Mouse (Mus musculus) cerebellum, adult 8-10 months (tissue): ENCODE results near the gene Dync2li1.

Experiments used
- DNase-seq: peaks from one replicate; pipeline ENCODE4 v3.0.0; 2022

Gene Dync2li1

DNA sequence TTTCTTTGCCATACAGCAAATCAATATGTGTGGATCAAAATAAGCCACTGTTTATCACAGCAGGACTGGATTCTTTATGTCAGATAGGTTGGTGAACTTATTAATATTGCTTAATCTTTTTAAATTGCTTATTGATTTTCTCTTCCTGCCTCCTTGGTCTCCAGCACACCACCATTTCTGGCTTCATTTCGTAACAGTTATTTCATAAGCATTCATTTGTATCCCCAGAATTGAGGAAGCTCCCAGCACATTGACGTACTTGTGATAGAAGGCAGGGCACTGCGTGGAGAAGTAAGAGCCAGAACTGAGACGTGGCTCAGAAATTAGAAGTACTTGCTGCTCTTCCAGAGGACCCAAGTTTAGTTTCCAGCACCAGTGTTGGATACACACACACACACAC, 21.3 kb downstream of the Dync2li1 start:
- DNase-seq = no peak

DNA sequence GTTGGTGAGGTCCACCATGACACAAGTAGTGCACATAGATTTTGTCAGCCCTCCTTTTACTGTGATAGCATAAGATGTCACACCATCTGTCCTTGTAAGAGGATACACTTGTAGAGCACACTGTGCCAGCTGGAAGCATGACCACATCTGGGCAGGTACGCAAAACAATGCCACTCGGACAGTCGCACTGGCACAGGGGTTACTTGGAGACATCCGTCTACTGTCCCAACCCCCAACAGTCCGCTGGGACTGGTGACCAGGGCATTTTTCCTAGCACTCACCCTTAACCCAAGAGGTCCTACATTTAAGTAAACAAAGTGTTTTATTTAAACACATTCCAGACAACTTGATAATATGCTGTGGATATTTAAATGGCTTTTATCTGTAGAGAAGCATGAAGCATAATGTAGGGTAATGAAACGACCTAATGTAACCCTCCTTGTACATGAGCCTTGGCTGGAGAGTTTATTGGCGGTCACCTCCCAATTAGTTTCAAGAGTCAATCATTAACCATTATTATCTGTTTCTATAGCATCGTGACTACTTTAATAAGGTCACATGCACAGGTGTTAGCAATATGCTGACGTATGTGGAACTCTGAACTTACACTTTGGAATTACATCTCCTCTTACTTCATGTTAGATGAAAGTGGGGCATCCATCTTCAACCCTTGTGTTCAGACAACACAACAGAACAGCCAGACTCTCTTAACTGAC, 24.2 kb downstream of the Dync2li1 start:
- DNase-seq = no peak

DNA sequence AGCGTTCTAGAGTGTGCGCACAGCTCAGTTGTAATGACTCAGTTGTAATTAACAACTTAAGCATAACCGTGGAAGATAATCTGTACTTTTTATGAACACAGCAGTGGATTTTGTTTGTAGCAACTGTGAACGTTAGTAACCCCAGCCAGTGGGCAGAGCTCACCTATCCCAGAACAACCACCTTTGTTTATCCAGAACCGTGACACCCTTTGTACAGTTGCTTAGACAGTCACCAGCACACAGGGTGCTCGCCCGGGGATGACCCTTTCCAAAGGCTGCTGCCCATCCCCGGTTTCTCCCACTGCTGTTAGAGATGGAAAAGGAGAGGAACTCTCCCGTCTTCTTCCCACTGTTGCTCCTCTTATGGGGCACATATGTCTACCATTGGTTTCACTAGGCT, 27.2 kb downstream of the Dync2li1 start:
- no peak for DNase-seq

- DNase-seq = no peak
Measured at GRCm38 (mm10) chr17:84656205-84656604, 29.9 kb downstream of the Dync2li1 start.

DNA sequence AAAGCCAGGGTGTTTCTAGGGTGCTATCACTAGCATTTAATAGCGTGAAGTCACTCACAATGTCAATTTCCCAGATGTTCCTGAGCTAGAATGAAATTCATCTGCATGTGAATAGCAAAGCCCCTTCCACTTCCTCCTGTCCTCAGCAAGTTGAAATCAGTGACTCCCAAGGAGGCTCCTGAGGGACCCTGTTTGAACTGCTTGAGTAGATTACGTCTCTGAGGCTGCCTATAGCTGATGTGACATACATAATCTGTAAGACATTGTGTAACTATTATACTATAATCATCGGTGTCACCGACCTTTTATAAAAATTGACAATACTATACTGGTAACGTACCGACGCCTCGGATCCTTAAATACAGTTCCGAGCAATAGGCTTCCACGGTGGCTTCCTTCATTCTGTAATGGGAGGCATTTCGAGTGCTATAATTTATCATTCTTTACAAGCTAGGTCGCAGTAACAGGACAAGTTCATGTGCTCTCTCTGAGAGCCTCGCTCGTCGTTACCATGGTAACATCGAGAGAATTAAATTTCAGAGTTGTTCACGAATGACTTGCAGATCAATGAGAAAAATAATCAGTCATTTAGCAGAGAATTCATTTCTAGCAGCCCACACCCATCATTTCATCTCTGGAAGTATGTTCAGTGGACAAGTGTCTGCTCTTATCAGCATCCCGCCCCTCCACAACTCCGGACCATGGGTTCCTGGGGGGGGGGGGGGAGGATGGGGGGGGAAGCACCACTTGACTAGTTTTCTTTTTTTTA, 30.5 kb downstream of the Dync2li1 start:
- DNase-seq = no peak

GRCm38 (mm10) chr17:84657422-84657732, 31.1 kb downstream of the Dync2li1 start:
- DNase-seq = no peak

DNA sequence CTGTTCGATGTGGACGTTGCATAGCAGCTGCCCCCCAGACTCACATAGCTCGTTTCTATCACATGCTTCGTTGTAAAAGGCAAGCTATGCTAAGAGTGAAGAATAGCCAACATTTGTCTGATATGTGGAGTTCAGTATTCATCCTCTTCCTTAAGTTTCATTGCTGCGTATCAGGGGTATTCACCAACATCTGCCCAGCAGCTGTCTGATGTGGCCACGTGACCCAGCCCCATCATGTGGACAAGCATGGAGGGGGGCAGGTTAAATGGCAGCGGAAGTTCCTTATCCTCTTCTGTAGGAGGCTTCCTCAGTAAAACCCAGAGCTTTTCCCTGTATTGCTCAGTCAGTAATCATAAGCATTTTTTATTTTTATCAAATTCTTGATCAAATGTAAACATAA, 31.5 kb downstream of the Dync2li1 start:
- DNase-seq = no peak

- DNase-seq = no peak
Measured at GRCm38 (mm10) chr17:84658195-84658594, 31.9 kb downstream of the Dync2li1 start.

GRCm38 (mm10) chr17:84658951-84659350, 32.7 kb downstream of the Dync2li1 start:
- DNase-seq = no peak

- no peak for DNase-seq
Measured at GRCm38 (mm10) chr17:84665053-84665452, 38.8 kb downstream of the Dync2li1 start.

DNA sequence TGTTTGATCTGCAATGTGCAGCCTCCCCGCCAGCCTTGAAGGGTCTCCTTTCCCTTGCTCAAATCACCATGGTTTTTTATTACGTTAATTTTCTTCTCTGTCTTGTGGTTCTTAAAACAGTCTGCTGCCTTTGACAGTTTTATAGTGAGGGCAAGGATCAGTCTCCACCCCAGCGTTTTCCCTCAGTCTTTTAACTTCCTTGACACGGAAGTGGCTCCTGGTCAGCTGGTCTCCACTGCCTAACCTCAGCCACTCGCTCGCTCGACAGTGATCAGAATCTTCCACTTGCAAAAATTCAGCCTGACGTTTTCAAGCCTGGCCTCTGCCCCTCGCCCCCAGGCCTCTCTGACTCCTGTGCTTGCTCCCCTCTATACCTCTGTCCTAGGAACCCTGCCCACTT, 39.4 kb downstream of the Dync2li1 start:
- DNase-seq = no peak

GRCm38 (mm10) chr17:84667848-84668247, 41.6 kb downstream of the Dync2li1 start:
- DNase-seq = no peak

DNA sequence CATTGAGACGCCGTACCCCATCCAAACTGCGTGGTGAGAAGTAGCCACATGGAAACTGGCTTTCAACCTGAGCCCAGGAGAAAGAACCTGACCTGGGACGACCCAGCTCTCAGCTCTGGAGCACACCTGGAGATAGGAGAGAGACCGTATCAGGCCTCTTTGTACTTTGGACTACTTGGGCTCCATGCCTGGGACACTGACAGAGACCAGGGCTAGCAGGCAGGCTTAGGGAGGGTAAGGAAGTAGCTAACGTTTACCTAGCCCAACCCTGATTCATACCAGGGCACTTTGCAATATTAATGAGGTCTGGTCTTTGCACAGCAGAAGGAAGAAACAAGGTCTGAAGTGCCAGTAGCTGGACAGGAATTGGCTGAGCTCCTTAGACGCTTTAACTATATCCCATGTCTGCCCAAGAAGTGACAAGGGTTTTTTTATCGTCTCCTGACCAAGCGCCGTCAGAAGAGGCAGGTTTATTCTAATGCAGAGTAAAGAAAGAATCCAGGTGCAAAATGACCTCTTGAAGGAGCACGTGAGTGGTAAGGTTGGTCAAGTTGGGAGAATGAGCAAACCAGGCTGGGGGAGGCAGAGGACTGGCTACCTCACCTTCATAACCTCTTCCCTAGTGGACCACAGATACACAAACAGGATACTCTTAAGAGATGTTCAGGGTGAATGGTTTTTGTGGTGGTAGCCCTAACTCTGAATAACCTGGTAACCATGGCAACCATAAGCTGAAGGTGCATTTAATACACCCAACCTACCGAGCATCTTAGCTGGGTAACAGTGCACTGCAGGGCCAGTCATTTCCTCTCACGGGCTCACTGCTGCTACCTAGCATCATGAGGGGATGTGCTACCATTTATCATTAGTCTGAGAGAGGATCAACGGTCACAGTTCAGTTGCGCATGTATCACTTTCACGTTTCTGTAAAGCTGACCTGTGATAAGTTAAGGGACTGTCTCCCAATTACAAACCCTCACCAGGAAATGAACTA, 46.4 kb downstream of the Dync2li1 start:
- no peak for DNase-seq

- no peak for DNase-seq
Measured at GRCm38 (mm10) chr17:84674048-84674447, 47.8 kb downstream of the Dync2li1 start.

DNA sequence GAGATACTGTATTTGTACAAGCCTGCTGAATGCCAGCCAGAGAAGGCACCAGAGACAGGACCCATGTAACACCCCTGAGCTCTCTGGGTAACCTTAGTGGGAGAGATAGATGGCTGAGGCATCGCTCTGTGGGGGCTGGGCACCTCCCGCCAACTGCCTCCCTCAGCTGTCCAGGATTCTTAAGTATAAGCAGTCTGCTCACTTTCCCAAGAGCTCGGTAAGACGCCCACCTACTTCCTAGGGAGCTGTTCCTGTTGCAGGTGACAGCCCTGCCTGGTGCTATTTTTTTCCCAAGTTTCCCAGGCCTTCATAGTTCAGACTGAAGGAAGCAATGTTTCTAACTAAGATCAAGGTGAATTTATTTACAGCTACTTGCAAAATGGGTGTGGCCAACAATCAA, 48.9 kb downstream of the Dync2li1 start:
- DNase-seq = no peak

DNA sequence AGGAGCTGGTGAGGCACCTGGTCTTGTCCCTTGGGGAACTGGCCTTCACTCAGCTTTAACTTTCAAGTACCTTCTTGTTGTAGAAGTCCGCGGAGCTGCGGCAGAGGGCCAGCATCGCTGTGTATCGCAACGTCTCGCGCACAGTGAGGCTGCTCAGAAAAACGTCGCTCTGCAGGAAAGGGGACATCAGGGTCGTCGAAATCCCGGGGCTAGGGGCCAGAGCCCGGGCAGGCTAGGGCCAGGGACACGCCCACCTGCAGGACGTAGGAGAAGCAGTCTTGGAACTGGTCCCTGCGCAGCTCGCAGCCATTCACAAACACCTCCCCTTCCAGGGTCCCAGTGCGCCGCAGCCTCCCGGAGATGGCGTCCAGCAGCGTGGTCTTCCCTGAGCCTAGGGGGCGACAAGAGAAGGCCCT, 49.7 kb downstream of the Dync2li1 start, which contains the start of gene Abcg8:
Abcg8 (plus strand) TSS at position 352 of the 416 bp plus-strand sequence.
- DNase-seq = no peak

GRCm38 (mm10) chr17:84677595-84677994, 51.3 kb downstream of the Dync2li1 start:
- no peak for DNase-seq

DNA sequence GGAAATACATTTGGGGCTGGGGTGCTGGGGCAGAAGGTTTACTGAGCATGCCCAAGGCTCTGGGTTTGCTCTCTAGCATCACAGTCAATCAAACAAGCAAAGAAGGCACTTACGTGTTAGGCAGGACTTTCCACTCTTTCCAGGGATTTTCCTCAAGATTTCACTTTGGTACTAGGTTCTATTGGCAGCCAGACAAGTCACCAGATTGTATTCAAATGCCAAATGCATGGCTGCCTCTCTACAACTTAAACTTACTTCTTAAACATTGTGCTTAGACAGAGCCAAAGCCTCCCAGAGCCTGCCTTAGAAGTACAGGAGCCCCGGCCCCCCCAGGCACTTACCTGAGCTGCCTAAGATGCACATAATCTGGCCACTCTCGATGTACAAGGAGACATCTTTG, 55.4 kb downstream of the Dync2li1 start:
- no peak for DNase-seq

- no peak for DNase-seq
Measured at GRCm38 (mm10) chr17:84682734-84683717, 56.7 kb downstream of the Dync2li1 start, which contains the start of gene Abcg5. TSS of gene Abcg5 (minus strand) at chr17:84683011.

- DNase-seq = no peak
Measured at GRCm38 (mm10) chr17:84684284-84684683, 58.0 kb downstream of the Dync2li1 start.

DNA sequence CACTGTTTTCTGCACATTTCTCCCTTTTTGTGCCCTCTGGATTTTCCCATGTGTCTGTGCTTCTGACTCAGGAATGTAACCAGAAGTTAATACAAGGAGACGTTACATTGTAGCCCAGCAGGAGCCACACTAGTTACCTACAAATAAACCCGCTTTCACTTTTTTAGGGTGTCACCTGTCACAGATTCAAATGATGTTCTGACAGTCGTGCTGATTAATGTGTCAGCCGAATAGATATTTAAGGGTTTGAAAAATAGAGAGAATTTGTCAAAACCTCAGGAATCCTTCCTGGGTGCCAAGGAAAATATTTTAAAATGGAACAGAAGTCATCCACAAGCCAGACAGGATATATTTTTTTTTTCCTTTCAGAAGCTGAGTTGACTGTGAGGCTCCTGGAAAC, 59.0 kb downstream of the Dync2li1 start:
- no peak for DNase-seq

DNA sequence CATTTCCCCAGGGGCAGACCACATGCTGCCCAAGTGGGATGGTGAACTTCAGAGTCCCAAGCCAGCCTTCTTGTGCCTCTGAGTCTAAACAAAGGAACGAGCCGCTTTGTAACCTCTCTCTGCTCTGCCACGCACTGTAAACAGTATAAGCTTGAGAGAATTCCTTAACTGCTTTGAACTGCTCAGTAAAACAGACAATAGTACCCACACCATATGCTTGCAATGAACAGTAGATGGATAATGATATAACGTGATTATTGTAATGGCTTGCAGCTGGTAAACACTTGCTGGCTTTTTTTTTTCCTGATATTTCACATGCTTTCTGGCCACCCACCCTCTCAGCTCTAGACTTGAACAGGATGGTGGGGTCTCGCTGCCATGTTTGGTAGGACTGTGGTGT, 61.7 kb downstream of the Dync2li1 start:
- DNase-seq = no peak
